In the genomic region with DNA sequence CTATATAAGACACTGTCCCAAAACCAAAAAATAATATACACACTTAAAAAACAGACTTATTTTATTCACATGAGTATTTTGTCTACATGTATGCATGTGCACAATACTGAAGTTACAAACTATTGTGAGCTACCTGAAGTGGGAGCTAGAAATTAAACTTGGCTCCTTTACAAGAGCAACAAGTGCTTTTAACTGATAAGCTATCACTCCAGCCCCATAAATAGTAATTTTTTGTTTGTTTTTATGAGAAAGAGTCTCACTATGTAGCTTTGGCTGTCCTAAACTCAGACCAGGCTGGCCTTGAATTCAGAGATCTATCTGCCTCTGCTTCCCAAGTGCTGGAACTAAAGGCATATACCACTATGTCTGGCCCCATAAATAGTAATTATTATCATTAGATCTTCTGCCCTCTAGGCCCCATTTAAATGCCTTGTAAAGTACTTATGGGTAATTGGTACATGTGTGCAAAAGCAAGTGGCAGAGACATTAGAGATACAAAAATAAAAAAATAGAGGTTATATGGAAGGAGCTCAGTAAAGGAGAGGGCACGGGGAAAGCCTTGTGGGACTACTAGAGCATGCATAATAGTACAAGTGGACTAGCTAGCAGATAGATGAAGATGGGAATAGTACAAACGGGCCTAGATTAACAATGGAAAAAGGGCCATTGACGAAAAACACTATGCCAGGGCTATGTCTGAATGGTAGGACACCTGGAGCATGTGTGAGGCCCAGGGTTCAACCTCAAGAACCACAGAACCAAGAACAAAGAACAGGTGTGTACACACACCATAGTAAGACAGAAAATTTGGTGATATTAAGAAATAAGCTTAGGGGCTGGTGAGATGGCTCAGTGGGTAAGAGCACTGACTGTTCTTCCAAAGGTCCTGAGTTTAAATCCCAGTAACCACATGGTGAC, we compare ENCODE assay signal across 16 mouse cellular contexts. TPM values are rescaled to one million over a fixed set of nuclear protein-coding genes. Genes with fewer than 3 reads are reported as not detected.
DNase-seq lines count a peak whose midpoint lies in the region; ATAC-seq and TF ChIP-seq lines count a peak whose summit lies in the region.
"Had no signal": no experiment of that assay in that cellular context is flagged by ENCODE, and none has a peak within 500 bp of the region (broad histone marks: within the 10 kb centered on the region; RNA-seq: fewer than 3 reads in every experiment).

No protein-coding gene starts in this region.

- H3K4me2 ChIP-seq in lung, postnatal 0 days (replicated peaks; ENCODE audit: low read depth, low read length) = no peak overlapping the region
- H3K4me2 ChIP-seq: forebrain, embryonic 13.5 days; limb, embryonic 12.5 days had no signal

- no peak for TF ChIP-seq CTCF in gastrocnemius, adult 2 months (IDR thresholded peaks at IDR 0.05)
- TF ChIP-seq CTCF in lung, postnatal 0 days (IDR thresholded peaks at IDR 0.05) = no peak

- intact Hi-C loops in gastrocnemius, adult 2 months (cut with DNase I) = no loop called here

- H3K27ac ChIP-seq in gastrocnemius, adult 2 months = peak overlapping the region; percentile 82
- no peak overlapping the region for H3K27ac ChIP-seq in lung, postnatal 0 days (ENCODE audit: low read length)
- H3K27ac ChIP-seq: forebrain, embryonic 13.5 days; limb, embryonic 12.5 days had no signal

- H3K4me1 ChIP-seq in lung, postnatal 0 days (ENCODE audit: insufficient read depth, low read depth, low read length) = no peaks in the 10 kb centered on the region
- H3K4me1 ChIP-seq: forebrain, embryonic 13.5 days had no signal

- TF ChIP-seq EP300 in lung, postnatal 0 days (IDR thresholded peaks at IDR 0.05) = 0 out of 2 replicates have a peak, but pooled peaks have one; percentile 8

- no peaks in the 10 kb centered on the region for H3K36me3 ChIP-seq in lung, postnatal 0 days (ENCODE audit: insufficient read depth, low read length)

- no peaks in the 10 kb centered on the region for H3K27me3 ChIP-seq in lung, postnatal 0 days (replicated peaks; ENCODE audit: insufficient read depth, low read length)
- H3K27me3 ChIP-seq: forebrain, embryonic 13.5 days; limb, embryonic 12.5 days had no signal

- no peak overlapping the region for H3K9ac ChIP-seq in lung, postnatal 0 days (replicated peaks; ENCODE audit: low read depth)
- H3K9ac ChIP-seq: forebrain, embryonic 13.5 days; limb, embryonic 12.5 days had no signal

- H3K4me3 ChIP-seq in gastrocnemius, adult 2 months = no peak overlapping the region
- no peak overlapping the region for H3K4me3 ChIP-seq in lung, postnatal 0 days (ENCODE audit: low read depth, low read length)
- H3K4me3 ChIP-seq: forebrain, embryonic 13.5 days; limb, embryonic 12.5 days had no signal

- 91% methylated on average over 3 of the region's 3 CpGs for WGBS in lung, postnatal 0 days

- 0 out of 2 replicates have a peak, but pooled peaks have one; percentile 12 for ATAC-seq in lung, postnatal 0 days
- ATAC-seq in megakaryocyte progenitor cell, adult 5-6 weeks (replicated peaks; ENCODE audit: poor library complexity) = peak; percentile 85
- ATAC-seq: forebrain, embryonic 13.5 days had no signal

- H3K9me3 ChIP-seq in lung, postnatal 0 days (ENCODE audit: low read length) = no peaks in the 10 kb centered on the region
- H3K9me3 ChIP-seq: forebrain, embryonic 13.5 days; limb, embryonic 12.5 days had no signal

- DNase-seq in gastrocnemius, adult 2 months = no peak
- no peak for DNase-seq in gastrocnemius, postnatal 10 days
- DNase-seq in lung, postnatal 0 days (ENCODE audit: low spot score) = no peak
- DNase-seq in lung, postnatal 4 days = no peak
- peak; percentile 41 to 60 for DNase-seq in thymus, postnatal 36 days
- DNase-seq in cerebellum, postnatal 14 days = no peak
- no peak for DNase-seq in testis, postnatal 14 days (ENCODE audit: low spot score)
- DNase-seq: cerebellum, adult 11 months; spleen, adult 18-20 months had no signal

RNA-seq across cellular contexts. Expression of a gene that starts 21.1 kb away (rescaled TPM):
- total RNA-seq in gastrocnemius, adult 2 months (2021) = 10 to 100 TPM; 60.1 to 73.8 TPM
- 10 to 100 TPM; 50.5 to 55.0 TPM for total RNA-seq in gastrocnemius, postnatal 10 days (2021)
- 36.6 and 74.1 TPM in 2 replicates for polyA plus RNA-seq in lung, postnatal 0 days (2015; fragmentation: Nextera tagmentation; extraction: Ambion mirVana)
- 14.5 and 27.8 TPM in 2 replicates for total RNA-seq in megakaryocyte progenitor cell, adult 5-6 weeks (2015)
- total RNA-seq in megakaryocyte progenitor cell, adult 5-6 weeks (2017) = 33.8 and 41.0 TPM in 2 replicates

RNA-seq across cellular contexts. Expression of a gene that starts 37.0 kb away (rescaled TPM):
- total RNA-seq in gastrocnemius, adult 2 months (2021) = not detected
- total RNA-seq in gastrocnemius, postnatal 10 days (2021) = not detected
- polyA plus RNA-seq in lung, postnatal 0 days (2015; fragmentation: Nextera tagmentation; extraction: Ambion mirVana) = not detected in 2 replicates
- not detected in 2 replicates for total RNA-seq in megakaryocyte progenitor cell, adult 5-6 weeks (2015)
- total RNA-seq in megakaryocyte progenitor cell, adult 5-6 weeks (2017) = not detected in 2 replicates
- total RNA-seq: adrenal gland, adult 2 months; granulocyte monocyte progenitor cell, adult 5-6 weeks; layer of hippocampus, postnatal 10 days; megakaryocyte, adult 5-6 weeks had no signal
- polyA plus RNA-seq: adrenal gland, adult 2 months; forebrain, embryonic 13.5 days; limb, embryonic 12.5 days had no signal

RNA-seq across cellular contexts. Expression of a gene that starts 37.2 kb away (rescaled TPM):
- 10 to 100 TPM; 12.2 to 27.1 TPM for total RNA-seq in gastrocnemius, adult 2 months (2021)
- 10 to 100 TPM; 44.9 to 59.6 TPM for total RNA-seq in gastrocnemius, postnatal 10 days (2021)
- 476 and 513 TPM in 2 replicates for polyA plus RNA-seq in lung, postnatal 0 days (2015; fragmentation: Nextera tagmentation; extraction: Ambion mirVana)
- total RNA-seq in megakaryocyte progenitor cell, adult 5-6 weeks (2015) = 724 and 761 TPM in 2 replicates
- total RNA-seq in megakaryocyte progenitor cell, adult 5-6 weeks (2017) = 230 and 307 TPM in 2 replicates

Comparison
In these comparisons a context has a peak if more than half of its experiments do, and no peak if none do; other contexts are left out.
1. DNase-seq: peak in thymus, postnatal 36 days (2 of 2); none in gastrocnemius, adult 2 months (single experiment), gastrocnemius, postnatal 10 days (single experiment), lung, postnatal 0 days (single experiment), lung, postnatal 4 days (0 of 2), cerebellum, postnatal 14 days (0 of 2) and testis, postnatal 14 days (single experiment).